Mouse (Mus musculus) thymus, postnatal 10 days (tissue): ENCODE measurements around the gene Ccdc6.

Experiments
- DNase-seq, 2 experiments: peaks; one replicate each; pipeline ENCODE4 v3.0.0; 2021; ENCODE audit warnings: low spot score in 2 of 2

Ccdc6 gene

DNA sequence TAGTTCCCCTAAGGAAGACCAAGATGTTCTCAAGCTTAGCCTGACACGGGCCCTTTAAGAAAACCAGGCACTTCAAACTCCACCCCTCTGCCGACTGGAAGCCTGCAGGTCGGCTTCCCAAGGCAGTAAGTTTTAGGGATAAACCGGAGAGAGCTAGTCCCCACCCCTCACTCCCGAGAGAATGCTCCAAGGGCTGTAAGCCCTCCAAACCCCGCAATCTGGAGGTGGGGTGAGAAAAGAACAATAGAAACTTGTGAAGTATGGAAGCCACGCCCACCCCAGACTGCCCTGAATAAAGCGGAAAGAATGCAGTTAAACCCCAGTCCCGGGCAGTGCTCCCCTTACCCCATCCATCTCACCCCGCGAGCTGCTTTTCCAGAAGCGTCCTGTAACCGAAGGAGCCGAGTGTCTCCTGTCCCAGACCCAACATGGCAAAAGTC lies 1.9 kb upstream of the Ccdc6 start:
- DNase-seq, result peak; percentile 58

DNA sequence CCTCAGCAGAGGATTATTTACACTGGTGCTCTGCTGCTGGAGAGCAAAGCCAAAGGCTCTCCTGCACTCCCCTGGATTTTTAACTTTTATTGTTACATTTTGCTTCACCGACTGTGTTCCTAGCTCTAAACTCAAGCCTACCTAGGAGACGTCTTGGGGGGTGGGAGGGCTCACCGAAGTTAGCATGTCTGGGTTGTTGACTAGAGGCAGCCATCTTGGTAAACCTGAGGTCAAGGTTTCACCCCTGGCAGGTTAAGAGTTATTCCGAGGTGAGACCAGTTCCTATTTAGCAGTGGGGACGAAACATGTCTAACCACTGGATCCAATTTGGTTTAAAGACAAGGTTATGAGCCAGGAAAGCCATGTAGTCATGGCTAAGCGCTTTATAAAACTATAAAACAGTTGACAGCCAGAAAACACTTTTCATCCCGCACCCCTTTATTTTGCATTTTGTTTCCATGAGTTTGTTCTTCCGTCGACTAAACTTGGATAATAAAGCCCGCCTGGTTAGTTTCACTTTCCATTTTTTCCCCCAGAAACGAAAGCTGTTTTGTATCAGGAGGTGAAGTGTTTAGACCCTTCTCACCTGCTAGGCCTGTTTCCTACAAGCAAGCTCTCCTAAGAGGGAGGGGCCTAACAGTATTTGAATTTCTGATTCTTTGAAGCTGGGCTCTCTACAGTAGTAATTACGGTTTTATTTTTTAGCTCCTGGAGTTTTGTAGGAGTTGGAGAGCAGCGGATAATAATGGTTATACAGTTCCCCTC lies 1.2 kb upstream of the Ccdc6 start:
- DNase-seq, result no peak

DNA sequence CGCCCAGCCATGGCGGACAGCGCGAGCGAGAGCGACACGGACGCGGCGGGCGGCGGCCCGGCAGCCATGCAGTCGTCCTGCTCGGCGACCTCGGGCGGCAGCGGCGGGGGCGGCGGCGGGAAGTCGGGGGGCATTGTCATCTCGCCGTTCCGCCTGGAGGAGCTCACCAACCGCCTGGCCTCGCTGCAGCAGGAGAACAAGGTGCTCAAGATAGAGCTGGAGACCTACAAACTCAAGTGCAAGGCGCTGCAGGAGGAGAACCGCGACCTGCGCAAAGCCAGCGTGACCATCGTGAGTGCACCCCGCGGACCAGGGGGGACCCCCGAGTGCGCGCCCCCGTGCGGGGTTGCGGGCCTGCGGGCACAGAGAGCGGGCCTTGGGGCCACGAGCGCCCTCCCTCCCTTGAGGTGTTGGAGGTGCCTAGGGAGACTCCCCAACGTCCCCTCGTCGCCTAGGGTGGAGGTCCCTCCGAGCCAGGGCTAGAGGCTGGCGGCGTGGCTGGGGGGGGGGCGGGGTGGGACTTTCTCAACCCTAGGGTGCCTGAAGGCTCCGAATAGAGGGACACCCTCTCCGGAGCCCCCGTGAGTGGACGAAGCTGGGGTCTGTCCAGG lies 475 bp downstream of the Ccdc6 start:
- DNase-seq, result peak; percentile 52 to 54

DNA sequence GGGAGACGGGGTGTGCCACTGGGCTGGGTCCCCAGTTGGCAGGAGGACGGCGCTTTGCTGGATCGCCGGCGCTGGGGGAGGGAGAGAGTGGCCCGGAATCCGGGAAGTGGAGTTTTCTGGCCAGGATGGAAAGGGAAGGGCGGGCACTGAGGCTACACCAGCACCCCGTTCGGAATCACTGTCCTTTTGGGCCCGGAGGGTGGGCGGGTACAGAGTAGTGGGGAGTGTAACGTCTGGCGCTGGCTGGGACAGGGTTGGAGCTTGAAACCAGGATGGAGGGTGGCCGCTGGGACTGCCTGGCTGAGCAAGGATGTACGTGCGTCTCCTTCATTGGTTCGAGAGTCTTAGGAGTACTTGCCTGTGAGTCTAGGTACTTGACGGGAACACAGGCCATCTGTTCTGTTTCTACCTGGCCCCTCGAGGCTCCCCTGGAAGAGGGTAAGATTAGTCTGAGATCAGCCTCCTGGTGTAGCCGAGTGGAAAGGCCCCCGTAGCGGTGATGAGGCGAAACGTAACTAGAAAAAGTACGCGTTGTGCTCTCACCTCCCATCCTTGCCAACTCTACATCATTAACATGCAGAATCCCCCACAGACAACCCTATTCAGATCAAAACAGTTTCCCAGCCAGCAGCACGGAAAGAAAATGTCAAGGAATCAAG lies 1.1 kb downstream of the Ccdc6 start:
- peak; percentile 32 to 44 for DNase-seq

DNA sequence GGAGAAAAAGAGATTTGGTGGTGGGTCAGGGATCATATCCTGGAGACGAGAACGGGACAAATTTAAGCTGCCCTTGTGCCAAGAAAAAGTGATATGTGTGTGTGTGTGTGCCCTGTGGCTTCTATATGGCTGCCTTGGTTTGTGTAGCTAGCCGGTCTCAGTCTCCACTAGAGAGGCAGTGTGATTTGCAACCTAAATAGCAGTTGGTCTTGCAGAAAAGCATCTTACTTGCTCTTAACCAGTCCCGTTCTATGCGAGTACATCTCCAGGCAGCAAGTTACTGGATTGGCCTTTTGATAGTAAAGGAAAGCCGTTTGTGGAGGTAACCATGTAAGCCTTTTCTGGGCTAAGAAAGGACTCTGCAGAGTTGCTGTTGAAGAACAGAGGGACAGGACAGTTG lies 1.7 kb downstream of the Ccdc6 start:
- no peak for DNase-seq

DNA sequence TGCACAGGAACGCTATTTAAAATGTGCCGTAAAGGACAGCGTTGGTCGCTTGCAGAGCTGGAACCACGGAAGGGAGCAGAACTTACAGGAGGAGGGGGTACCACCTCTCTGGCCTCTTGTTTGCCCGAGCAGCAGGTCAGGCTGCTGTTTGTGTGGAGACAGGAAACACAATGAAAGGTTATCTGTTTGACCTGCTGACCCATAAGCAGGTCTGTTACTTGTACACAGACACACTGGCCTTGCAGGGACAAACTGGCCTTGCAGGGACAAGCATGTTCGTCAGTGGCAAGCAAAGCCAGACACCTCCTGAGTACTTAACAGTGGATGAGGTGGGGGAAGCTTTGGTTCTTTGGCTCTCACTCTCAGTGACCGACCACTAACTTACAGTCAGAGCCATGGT lies 2.1 kb downstream of the Ccdc6 start:
- no peak for DNase-seq

DNA sequence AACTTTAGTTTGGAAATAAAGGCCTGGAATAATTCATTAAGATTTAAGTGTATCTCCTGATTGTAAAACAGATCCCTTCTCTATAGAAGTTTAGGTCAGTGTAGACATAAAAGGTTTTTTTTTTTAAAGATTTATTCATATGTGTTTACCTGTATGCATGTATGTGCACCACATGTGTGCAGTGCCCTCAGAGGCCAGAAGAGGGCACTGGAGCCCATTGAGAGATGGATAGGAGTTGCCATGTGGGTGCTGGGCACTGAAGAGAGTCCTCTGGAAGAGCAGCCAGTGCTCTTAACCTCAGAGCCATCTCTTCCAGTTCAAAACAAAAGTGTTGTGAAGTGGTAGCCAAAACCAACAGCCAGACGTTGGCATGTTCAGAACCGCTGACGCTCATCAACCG lies 5.2 kb downstream of the Ccdc6 start:
- DNase-seq, result no peak

DNA sequence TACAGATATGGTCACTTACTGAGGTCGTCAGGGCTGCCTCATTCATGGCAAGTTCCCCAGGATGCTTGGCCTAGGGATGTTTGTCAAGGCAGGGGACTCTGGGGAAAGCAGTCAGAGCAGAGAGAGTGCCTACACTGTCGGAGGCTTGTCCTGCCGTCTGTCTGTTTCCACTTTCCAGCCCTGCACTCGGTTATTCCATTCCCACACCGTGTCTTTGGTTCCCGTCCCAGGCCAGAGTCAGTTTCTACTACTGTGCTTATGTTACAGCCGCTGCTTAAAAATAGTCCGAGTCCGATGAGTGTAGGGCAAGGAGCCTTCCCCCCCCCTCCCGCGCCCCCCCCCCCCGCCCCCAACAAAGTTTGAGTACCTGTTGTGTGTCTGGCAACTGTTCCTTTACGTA lies 11.1 kb downstream of the Ccdc6 start:
- no peak for DNase-seq

DNA sequence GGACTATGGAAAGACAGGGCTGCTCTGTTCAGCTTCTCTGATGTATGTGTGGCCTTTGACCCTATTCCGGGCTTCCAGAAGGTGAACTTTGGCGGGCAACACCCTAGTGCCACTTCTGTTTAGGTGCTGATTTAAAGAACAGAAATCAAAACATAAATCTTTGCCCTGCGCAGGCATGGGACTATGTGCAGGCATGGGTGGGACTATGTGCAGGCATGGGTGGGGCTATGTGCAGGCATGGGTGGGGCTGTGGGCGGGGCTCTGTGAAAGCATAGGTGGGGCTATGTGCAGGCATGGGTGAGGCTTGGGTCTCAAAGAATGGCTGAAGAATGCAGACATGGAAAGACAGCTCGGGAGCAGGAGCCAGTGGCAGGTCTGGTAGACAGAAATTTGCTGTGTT lies 13.1 kb downstream of the Ccdc6 start:
- DNase-seq, result no peak

DNA sequence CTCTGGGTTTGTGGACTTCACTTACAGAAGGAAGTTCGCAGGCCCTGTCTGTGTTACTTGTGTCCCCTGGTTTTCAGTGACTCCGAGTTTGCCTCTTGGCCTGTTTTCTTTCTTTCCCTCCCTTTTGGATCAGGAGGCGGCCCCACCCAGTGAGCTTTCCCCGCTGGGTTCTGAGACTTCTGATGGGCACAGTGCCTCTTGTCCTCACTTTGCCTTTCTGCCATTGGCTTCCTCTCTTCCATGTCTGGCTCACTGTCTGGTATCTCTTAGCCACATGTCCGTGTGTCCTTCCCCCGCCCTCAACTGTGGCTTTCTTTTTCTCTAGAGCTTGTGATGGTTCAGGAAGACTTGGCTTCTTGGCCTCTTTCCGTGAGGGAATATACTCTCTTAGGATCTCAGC lies 13.9 kb downstream of the Ccdc6 start:
- no peak for DNase-seq

DNA sequence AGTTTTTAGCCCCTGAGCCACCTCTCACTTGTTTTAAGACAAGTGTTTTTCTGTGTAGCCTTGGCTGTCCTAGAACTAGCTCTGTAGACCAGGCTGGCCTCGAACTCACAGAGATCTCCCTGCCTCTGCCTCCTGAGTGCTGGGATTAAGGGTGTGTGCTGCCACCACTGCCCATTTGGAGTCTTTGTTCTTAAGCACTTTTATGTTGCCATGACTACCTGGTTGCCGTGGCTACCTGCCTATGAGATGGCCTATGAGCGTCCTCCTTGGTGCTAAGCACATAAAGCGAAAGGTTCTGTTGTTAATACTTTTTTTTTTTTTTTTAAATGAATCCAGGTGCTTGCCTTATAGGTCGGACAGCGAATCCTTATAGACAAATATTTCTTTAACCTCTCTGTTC lies 14.7 kb downstream of the Ccdc6 start:
- DNase-seq, result no peak

DNA sequence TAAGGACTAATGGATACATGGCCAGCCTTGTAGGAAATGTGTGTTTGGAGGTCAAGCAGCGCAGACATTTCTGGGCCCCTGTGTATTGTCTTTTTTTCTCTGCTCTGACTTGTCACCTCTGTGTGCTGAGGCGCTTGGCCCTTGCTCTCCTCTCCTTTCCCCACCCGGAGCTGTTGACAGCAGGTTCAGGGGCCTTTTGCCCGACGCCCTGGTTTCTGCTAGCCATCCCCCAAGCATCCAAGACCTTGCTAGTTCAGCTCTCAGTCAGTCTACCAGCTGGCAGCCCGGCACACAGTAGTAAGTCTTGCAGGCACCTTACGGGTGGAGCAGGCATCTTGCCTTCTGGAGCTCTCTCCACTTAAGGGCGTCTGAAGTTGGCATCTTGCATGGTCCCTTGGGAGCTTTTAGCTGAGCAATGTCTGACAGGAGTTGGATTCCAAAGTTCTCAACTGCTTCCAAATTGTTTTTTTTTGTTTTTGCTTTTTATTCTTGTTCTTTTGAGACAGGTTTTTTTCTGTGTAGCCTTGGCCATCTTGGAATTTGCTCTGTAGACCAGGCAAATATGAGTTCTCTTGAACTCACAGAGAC lies 17.2 kb downstream of the Ccdc6 start:
- DNase-seq, result no peak

DNA sequence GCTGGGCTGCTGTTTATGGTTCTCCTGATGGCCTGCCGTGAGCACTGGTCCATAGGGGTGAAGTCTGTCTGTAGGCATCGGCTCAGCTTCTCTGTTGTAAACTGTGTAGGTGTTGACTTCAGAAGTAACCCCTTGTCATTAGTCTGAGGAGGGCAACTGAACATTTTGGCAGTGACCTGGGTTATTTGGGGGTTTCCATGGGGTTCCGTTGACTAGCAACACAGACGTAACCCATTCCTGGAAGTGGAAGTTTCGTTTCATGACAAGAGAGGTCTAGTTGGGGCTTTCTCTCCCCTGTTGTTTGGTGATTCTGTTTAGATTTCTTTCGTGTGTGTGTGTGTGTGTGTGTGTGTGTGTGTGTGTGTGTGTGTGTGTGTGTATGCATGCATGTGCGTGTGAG lies 19.5 kb downstream of the Ccdc6 start:
- DNase-seq, result no peak

DNA sequence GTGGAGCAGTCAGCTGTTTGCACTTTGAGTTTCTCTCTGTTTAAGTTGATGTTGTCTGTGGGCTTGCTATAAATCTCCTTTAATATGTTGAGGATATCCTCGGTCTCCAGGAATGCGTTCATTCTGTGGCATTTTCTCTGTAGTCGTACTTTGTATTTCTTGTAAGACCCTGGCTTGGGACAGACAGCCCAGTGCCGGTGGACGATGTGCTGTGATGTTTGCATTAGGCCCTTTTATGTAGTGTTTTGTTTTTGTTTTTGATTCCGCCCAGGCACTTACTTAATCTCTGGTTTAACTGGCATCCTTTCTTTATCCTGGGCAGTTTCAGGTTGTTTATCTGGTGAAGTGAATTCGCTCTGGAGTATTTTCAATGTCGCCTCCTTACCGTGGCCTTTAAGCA lies 22.5 kb downstream of the Ccdc6 start:
- DNase-seq, result no peak

DNA sequence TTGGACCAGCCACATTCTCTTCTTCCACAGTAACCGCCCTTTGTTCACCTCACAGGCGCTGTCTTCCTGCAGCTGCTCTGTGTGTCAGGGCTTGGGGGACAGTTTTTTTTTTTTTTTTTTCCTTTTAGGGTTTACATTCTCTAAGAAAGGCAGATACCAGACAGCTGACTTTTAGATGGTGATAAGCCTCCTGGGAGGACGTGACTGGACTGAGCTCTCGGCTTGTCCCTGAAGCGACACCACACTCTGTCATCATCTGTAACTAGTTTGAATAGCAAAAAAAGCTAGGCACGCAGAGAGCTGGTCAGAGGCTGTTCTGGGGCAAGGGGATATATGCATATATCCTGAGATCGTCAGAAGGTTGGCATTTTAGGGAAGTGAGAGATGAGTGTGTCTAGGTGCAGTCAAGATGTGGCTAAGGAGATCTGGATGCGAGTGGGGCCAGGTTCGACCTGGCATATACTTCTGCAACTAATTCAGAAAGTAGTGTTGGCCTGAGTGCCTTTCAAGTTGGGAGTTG lies 23.0 kb downstream of the Ccdc6 start:
- DNase-seq, result peak; percentile 11 to 30

DNA sequence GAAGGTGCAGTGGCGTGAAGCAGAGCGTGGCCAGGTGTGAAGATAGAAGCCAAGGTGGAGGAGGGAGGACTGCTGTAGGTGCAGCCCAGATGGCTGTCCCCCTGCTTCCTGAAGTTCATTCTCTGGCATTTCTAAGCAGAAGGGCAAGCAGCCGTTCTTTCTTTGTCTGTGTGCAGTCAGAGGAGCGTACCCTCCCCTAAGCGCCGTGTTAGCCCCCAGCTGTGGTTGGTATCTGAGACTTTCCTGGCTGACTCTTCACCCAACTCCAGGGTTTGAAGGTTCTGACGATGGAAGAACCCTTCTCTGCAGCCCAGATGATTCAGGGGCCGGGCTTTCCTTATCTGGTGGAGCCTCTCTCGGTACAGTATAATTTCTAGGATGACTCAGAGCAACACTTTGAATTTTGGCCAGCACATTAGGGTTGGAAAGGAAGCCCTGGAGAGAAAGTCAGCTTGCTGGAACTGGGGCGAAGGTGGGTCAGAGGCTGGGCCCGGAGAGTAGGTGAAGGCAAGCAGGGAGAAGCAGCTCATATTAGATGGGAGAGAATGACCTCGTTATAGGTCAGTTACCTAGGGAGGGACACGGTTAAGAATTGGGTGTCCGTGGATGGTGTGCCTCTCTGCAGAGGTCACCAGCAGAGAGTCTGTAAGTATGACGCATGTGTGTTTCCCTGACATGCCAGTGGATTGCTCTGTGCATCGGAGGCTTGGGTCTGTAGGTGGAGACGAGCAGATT lies 23.9 kb downstream of the Ccdc6 start:
- DNase-seq, result peak; percentile 23 to 26

DNA sequence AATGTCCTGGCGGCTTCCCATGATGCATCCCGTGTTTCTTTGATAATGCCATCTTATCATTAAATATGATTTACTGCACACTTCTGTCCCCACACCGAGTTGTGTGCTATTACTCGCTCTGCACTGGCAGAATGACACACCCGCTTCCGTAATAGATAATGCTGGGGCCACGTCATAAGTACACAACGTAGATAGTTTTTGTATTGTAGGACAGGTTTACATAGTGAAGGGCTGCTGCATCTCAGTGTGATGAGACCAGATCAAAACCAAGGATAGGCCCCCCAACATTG lies 24.4 kb downstream of the Ccdc6 start:
- DNase-seq, result no peak

DNA sequence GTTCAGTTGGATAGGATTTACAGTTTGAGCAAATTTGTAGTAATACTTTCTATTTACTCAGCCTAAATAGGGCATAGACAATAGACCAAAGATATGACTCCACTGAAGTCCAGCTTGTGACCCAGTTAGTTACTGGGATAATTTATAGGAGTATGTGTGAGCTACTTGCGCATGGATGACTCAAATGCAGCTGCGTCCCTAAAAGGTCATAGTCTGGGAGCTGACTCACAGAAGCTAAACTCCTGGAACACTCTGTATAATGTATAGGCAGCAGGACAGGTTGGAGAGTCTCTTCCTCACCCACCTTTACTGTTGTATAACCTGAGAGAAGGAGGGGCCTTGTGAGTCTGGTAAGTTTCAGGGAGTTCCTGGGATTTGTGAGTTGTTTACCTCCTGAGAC lies 26.5 kb downstream of the Ccdc6 start:
- no peak for DNase-seq

DNA sequence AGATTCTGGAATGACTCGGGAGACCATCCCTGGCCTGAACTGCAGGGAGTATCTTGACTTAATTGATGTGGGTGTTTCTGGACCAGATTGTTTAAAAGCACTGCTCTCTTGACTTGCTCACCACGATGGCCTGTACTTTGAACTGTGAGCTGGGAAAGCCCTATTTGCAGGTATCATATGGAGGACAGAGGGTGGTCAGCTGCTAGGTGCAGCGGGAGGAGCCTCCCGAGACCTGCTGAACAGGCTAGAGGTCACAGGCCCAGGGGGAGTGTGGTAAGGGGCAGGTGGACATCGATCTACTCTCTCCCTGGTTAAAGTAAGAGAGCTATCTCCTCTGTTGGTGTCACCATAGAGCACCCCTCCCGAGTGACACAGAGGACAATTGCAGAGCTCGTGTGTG lies 28.6 kb downstream of the Ccdc6 start:
- no peak for DNase-seq

DNA sequence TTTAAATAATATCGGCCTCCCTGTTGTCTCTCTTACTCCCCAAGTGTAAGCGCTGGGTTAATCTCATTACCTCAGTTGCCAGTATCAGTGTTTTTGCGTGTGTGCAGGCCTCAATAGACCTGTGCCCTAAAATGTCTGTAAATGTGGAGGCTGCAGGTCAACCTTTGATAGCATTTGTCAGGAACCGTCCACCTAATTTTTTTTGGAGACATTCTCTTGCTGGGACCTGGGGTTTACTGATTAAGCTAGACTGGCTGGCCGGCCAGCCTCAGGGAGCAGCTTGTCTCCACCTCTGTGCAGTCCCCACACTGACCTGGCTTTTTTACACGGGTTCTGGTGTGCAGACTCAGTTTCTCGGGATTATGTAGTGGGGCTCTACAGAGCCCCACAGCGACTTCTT lies 30.4 kb downstream of the Ccdc6 start:
- no peak for DNase-seq

DNA sequence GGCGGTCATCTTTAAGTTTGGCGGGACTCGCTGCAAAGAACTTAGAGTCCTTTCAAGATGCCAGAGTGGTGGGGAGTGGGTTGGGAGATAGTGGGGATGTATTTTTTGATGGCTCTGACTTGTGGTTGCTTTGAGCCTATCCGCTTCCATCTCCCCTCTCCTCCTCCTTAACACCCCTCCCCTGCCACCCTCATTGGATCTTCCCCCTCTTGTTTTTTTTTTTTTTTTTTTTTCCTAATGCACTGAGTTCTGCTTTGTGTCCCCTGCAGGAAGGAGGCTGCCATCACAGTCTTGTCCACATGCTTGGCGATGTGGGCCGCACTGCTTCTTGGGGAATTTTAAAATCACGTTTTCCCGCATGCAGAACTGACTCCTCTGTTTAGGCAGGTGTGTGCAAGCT lies 31.5 kb downstream of the Ccdc6 start:
- no peak for DNase-seq

DNA sequence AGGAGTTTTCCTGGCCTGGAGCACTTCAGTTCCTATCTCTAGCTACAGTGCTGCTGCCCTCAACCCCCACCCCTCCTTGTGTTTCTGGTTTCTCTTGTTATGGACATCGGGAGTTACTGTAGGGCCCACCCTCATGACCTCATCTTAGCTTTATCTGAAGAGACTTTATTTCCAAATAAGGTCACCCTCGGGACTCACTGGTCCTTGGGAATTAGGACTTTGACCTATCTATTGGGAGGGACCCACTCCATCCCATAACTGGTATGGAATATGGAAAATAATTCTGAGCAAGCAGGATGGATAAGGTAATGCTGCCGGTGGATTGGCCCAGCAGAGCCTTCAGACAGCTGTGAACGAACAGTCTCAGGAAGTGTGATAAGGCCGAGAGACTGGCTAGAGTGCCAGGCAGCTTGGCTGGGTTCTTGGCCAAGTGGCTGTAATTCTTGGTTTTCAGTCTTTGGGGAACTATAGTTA lies 35.2 kb downstream of the Ccdc6 start:
- DNase-seq, result no peak
